Mouse (Mus musculus) urinary bladder, adult 2 months (tissue): ENCODE measurements around the gene Nupl2. TPM values are rescaled to one million over a fixed set of nuclear protein-coding genes. Genes with fewer than 3 reads are reported as not detected.

Experiments
- DNase-seq: peaks from one replicate; pipeline ENCODE4 v3.0.0; 2022; ENCODE audit warnings: low spot score
- polyA plus RNA-seq: library from polyadenylated mRNA; depleted of rRNA; stranded (reverse); fragments of >200 nt; gene quantifications from 2 replicates; pipeline ENCODE4 v1.2.3, GENCODE M21; 2012; rRNA removed

Gene Nupl2
- 8.3 and 8.7 TPM in 2 replicates for polyA plus RNA-seq

- peak; percentile 93 for DNase-seq
Measured at GRCm38 (mm10) chr5:24164789-24165445, at the start of gene Nupl2. Gene Nupl2 (plus strand): TSS chr5:24164963.

GRCm38 (mm10) chr5:24122221-24122620 is 42.5 kb upstream of the Nupl2 start:
- no peak for DNase-seq

- no peak for DNase-seq
Measured at GRCm38 (mm10) chr5:24124175-24124574, 40.6 kb upstream of the Nupl2 start.

GRCm38 (mm10) chr5:24124579-24125276 is 40.0 kb upstream of the Nupl2 start:
- no peak for DNase-seq

GRCm38 (mm10) chr5:24125910-24126636 is 38.7 kb upstream of the Nupl2 start:
- no peak for DNase-seq

- no peak for DNase-seq
Measured at GRCm38 (mm10) chr5:24126967-24127366, 37.8 kb upstream of the Nupl2 start.

- DNase-seq, result no peak
Measured at GRCm38 (mm10) chr5:24146964-24147363, 17.8 kb upstream of the Nupl2 start.

- DNase-seq, result no peak
Measured at GRCm38 (mm10) chr5:24152199-24152598, 12.6 kb upstream of the Nupl2 start.

- no peak for DNase-seq
Measured at GRCm38 (mm10) chr5:24156774-24157173, 8.0 kb upstream of the Nupl2 start.

- no peak for DNase-seq
Measured at GRCm38 (mm10) chr5:24167263-24167662, 2.5 kb downstream of the Nupl2 start.

GRCm38 (mm10) chr5:24169881-24170280 is 5.1 kb downstream of the Nupl2 start:
- DNase-seq, result no peak

- DNase-seq, result no peak
Measured at GRCm38 (mm10) chr5:24172092-24172491, 7.3 kb downstream of the Nupl2 start.

- no peak for DNase-seq
Measured at GRCm38 (mm10) chr5:24181514-24182295, 16.9 kb downstream of the Nupl2 start.

GRCm38 (mm10) chr5:24182296-24182734 is 17.6 kb downstream of the Nupl2 start:
- no peak for DNase-seq

- no peak for DNase-seq
Measured at GRCm38 (mm10) chr5:24183096-24183495, 18.3 kb downstream of the Nupl2 start.

GRCm38 (mm10) chr5:24184011-24184410 is 19.2 kb downstream of the Nupl2 start:
- DNase-seq, result no peak

GRCm38 (mm10) chr5:24188476-24188875 is 23.7 kb downstream of the Nupl2 start:
- DNase-seq, result no peak

GRCm38 (mm10) chr5:24191821-24192220 is 27.1 kb downstream of the Nupl2 start:
- DNase-seq, result no peak

GRCm38 (mm10) chr5:24201006-24201405 is 36.2 kb downstream of the Nupl2 start:
- DNase-seq, result no peak

- DNase-seq, result no peak
Measured at GRCm38 (mm10) chr5:24202492-24202891, 37.7 kb downstream of the Nupl2 start.

- DNase-seq, result no peak
Measured at GRCm38 (mm10) chr5:24203266-24203665, 38.5 kb downstream of the Nupl2 start.

GRCm38 (mm10) chr5:24207965-24208364 is 43.2 kb downstream of the Nupl2 start:
- DNase-seq, result no peak
